Mouse (Mus musculus): ENCODE results near the gene Esp31. TPM values are rescaled to one million over a fixed set of nuclear protein-coding genes. Genes with fewer than 3 reads are reported as not detected.

Esp31 gene
- not detected in 2 replicates for polyA plus RNA-seq (2016; fragmentation: Nextera tagmentation; extraction: Ambion mirVana)

DNA sequence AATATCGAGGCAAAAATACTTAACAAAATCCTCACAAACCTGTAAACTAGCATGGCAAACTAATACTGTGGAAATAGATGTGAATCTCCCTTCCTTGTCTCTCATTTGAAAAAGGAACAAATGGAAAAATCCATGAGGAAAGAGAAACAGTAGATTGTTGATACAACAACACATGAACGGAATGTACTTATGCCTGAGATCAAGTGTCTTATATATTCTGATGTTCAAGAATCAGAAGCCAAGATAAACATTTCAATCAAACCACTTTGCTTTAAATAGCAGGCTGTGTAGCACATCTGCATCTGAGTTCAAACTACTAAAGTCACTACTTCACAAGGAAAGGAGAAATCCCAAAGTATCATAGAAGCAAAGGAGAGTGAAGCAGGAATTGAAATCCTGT lies at the start of gene Esp31:
TSS of gene Esp31 (plus strand) at position 301 of the 400 bp plus-strand sequence.
- H3K4me3 ChIP-seq = no peak within 1 kb of the TSS
- H3K27ac ChIP-seq (replicated peaks) = no peak within 1 kb of the TSS
- WGBS = 83% methylated on average over 2 of the region's 2 CpGs
- H3K27me3 ChIP-seq (ENCODE audit: low read depth, poor library complexity, severe bottlenecking) = no peaks in the 10 kb centered on the region
- H3K4me1 ChIP-seq = no peaks in the 10 kb centered on the region
- no peaks in the 10 kb centered on the region for H3K36me3 ChIP-seq
- no peak for DNase-seq (ENCODE audit: low spot score)
- peaks cover 41% of the 10 kb centered on the region for H3K9me3 ChIP-seq (replicated peaks)

Other genes starting within 250 kb of the Esp31 start
- not detected in 2 replicates for gene Esp36, start 219.3 kb upstream of the Esp31 start, polyA plus RNA-seq (2016; fragmentation: Nextera tagmentation; extraction: Ambion mirVana)
- gene Esp34, start 85.3 kb upstream of the Esp31 start, polyA plus RNA-seq (2016; fragmentation: Nextera tagmentation; extraction: Ambion mirVana) = not detected in 2 replicates